Mouse (Mus musculus): ENCODE data around the gene Macrod2. TPM values are rescaled to one million over a fixed set of nuclear protein-coding genes. Genes with fewer than 3 reads are reported as not detected.

The Macrod2 gene
- polyA plus RNA-seq, 1 experiment from 2014 or later, result 31.1 TPM

DNA sequence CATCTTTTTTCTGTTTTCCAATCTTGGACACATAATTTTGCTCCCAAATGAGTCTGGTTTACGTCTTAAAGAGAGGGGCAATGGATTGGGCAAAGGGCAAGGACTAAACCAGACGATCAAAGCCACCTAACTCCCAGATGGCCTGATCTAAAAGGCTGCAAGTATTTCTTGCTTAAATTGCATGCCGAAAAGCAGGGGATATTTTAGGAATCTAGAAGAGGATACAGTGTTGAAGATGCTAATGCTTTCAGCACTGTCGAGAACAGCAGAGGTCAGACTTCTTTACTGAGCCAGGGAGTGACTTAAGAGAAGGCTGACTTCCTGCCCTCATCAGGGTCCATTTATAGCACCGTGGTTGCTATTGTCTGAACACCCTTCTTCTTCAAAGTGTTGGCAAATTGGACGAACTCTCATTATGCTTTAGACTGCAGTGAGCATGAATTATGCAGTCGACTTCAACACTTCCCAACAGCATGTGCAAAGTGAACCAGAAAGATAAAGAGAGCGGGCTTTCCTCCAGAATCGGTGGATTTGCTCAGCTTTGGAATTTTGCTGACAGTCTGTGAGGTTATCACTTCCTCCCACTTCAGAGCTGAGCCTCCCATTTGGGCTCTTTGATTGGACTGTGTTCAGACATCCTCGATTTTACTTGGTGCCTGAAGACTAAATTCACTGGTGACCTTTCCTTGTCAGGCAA lies 1481.2 kb downstream of the Macrod2 start:
- Histone ChIP-seq H3K27ac (ENCODE audit: low read depth) (no peak overlapping the region), H3K9me3 (ENCODE audit: low read depth, low read length) (no peaks in the 10 kb centered on the region), H3K4me1 (ENCODE audit: insufficient read depth) (0 out of 2 replicates have a peak, but pooled peaks cover 4% of the 10 kb centered on the region), H3K4me3 (ENCODE audit: low read depth, low read length) (no peak overlapping the region), H3K9ac (no peak overlapping the region), H3K36me3 (ENCODE audit: insufficient read depth) (no peaks in the 10 kb centered on the region), H3K4me2 (no peak overlapping the region), H3K27me3 (ENCODE audit: insufficient read depth, low read length) (no peaks in the 10 kb centered on the region)
- no peak for TF ChIP-seq CTCF (IDR thresholded peaks at IDR 0.05; ENCODE audit: low read depth)
- ATAC-seq (ENCODE audit: insufficient read depth) (peak; percentile 48; the same call in 1 of the 2 replicates), DNase-seq (peak; percentile 45)
- 35% methylated on average over 10 of the region's 10 CpGs for WGBS

DNA sequence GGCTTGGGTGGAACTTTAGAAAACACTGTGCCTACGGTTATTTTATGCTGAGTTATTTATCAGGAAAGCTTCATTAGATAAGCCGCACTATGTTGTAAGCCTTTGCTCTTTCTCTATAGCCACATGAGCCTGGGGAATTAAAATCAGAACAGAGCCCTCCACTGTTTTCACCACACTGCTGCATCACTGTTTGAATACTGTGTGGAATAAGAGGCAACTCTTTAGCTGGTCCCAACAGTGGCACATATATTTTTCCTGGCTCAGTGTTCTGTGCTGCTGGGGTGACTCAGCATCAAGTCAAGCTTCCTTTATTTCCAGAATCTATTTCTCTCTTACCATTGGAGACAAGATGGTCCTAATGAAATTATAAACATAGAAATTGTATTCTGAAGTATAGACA lies 1481.8 kb downstream of the Macrod2 start:
- Histone ChIP-seq H3K4me3 (ENCODE audit: low read depth, low read length) (no peak overlapping the region), H3K27ac (ENCODE audit: low read depth) (no peak overlapping the region), H3K27me3 (ENCODE audit: insufficient read depth, low read length) (no peaks in the 10 kb centered on the region), H3K4me1 (ENCODE audit: insufficient read depth) (0 out of 2 replicates have a peak, but pooled peaks cover 4% of the 10 kb centered on the region), H3K9ac (no peak overlapping the region), H3K4me2 (no peak overlapping the region), H3K36me3 (ENCODE audit: insufficient read depth) (no peaks in the 10 kb centered on the region), H3K9me3 (ENCODE audit: low read depth, low read length) (no peaks in the 10 kb centered on the region)
- no peak for TF ChIP-seq CTCF (IDR thresholded peaks at IDR 0.05; ENCODE audit: low read depth)
- ATAC-seq (ENCODE audit: insufficient read depth) (peak; percentile 38; the same call in 1 of the 2 replicates), DNase-seq (no peak)
- WGBS, result 73% methylated on average over 2 of the region's 2 CpGs

DNA sequence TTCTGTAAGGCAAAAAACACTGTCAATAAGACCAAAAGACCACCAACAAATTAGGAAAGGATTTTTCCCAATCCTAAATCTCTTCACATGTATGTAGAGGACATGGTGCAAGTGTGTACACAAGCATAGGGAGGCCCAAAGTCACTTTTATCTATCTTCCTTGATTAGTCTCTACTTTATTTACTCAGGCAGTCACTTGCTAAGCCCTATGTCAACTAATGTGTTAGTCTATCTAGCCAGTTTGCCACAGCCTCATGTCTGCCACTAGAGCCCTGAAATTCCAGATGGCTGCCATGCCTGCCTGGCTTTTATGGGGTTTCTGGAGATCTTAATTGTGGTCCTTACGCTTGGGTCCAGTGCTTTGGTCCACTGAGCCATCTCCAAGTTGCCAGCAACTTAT lies 1483.4 kb downstream of the Macrod2 start:
- H3K9me3 ChIP-seq (ENCODE audit: low read depth, low read length), result no peaks in the 10 kb centered on the region
- no peak for ATAC-seq (ENCODE audit: insufficient read depth)
- no peak overlapping the region for H3K4me3 ChIP-seq (ENCODE audit: low read depth, low read length)
- H3K4me1 ChIP-seq (ENCODE audit: insufficient read depth), result 0 out of 2 replicates have a peak, but pooled peaks cover 4% of the 10 kb centered on the region
- DNase-seq, result no peak
- no peak overlapping the region for H3K9ac ChIP-seq
- H3K4me2 ChIP-seq, result no peak overlapping the region
- no peak for TF ChIP-seq CTCF (IDR thresholded peaks at IDR 0.05; ENCODE audit: low read depth)
- no peak overlapping the region for H3K27ac ChIP-seq (ENCODE audit: low read depth)
- no peaks in the 10 kb centered on the region for H3K27me3 ChIP-seq (ENCODE audit: insufficient read depth, low read length)
- no peaks in the 10 kb centered on the region for H3K36me3 ChIP-seq (ENCODE audit: insufficient read depth)
- WGBS, result 82% methylated on average over 1 of the region's 1 CpGs

- Histone ChIP-seq H3K4me1 (ENCODE audit: insufficient read depth) (0 out of 2 replicates have a peak, but pooled peaks cover 4% of the 10 kb centered on the region), H3K9ac (no peak overlapping the region), H3K36me3 (ENCODE audit: insufficient read depth) (no peaks in the 10 kb centered on the region), H3K9me3 (ENCODE audit: low read depth, low read length) (no peaks in the 10 kb centered on the region), H3K4me2 (no peak overlapping the region), H3K27ac (ENCODE audit: low read depth) (no peak overlapping the region), H3K27me3 (ENCODE audit: insufficient read depth, low read length) (no peaks in the 10 kb centered on the region), H3K4me3 (ENCODE audit: low read depth, low read length) (no peak overlapping the region)
- ATAC-seq (ENCODE audit: insufficient read depth) (no peak), DNase-seq (peak; percentile 18)
- WGBS, result 39% methylated on average over 9 of the region's 9 CpGs
- no peak for TF ChIP-seq CTCF (IDR thresholded peaks at IDR 0.05; ENCODE audit: low read depth)
Measured at GRCm38 (mm10) chr2:141879711-141880110, 1484.6 kb downstream of the Macrod2 start.

DNA sequence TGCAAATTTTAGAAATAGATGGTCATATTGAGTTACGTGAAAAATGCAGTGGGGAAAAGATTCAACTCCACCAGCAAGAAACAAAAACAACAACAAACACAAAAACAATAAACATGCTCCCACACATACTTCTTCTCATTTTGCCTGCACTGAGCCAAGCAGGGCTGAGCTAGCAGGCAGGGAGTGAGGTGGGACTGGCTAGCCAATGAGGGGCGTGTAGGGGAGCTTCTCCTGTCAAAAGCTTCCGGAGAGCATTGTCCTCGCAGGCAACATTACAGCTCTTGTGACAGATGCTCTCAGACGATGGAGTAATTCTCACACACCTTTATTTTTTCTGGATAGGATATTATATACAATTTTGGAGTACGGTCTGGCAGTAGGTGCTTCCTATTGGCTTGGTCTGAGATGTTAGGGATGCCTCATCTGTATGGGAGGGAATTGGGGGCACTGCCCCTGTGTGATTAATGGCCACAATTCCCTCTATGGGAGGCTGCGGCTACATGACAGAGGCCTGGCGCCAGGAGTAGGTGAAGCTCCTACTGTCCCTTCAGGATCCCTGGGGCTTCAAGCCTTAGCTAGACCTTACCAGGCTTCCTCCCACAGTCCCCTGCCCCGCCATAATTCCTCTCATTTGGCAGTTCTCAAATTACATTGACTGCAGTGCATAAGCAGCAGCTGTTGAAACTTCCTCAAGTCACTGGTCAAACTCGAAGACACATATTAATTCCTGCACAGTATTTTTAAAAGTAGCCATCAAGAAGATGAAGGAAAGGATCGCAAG lies 1491.8 kb downstream of the Macrod2 start:
- ATAC-seq (ENCODE audit: insufficient read depth), result no peak
- no peak for TF ChIP-seq CTCF (IDR thresholded peaks at IDR 0.05; ENCODE audit: low read depth)
- DNase-seq, result peak; percentile 5

GRCm38 (mm10) chr2:141889497-141889896 lies 1494.4 kb downstream of the Macrod2 start:
- H3K9me3 ChIP-seq (ENCODE audit: low read depth, low read length), result no peaks in the 10 kb centered on the region
- no peak overlapping the region for H3K27ac ChIP-seq (ENCODE audit: low read depth)
- no peak for DNase-seq
- ATAC-seq (ENCODE audit: insufficient read depth), result no peak
- H3K27me3 ChIP-seq (ENCODE audit: insufficient read depth, low read length), result no peaks in the 10 kb centered on the region
- no peaks in the 10 kb centered on the region for H3K4me1 ChIP-seq (ENCODE audit: insufficient read depth)
- H3K9ac ChIP-seq, result no peak overlapping the region
- H3K4me2 ChIP-seq, result no peak overlapping the region
- H3K36me3 ChIP-seq (ENCODE audit: insufficient read depth), result no peaks in the 10 kb centered on the region
- WGBS, result 46% methylated on average over 2 of the region's 2 CpGs
- no peak for TF ChIP-seq CTCF (IDR thresholded peaks at IDR 0.05; ENCODE audit: low read depth)
- no peak overlapping the region for H3K4me3 ChIP-seq (ENCODE audit: low read depth, low read length)

More for the DNA sequence above, 1491.8 kb downstream of the Macrod2 start:
- no peak overlapping the region for H3K4me2 ChIP-seq
- H3K4me3 ChIP-seq (ENCODE audit: low read depth, low read length), result no peak overlapping the region
- 58% methylated on average over 11 of the region's 11 CpGs for WGBS
- no peaks in the 10 kb centered on the region for H3K27me3 ChIP-seq (ENCODE audit: insufficient read depth, low read length)
- H3K27ac ChIP-seq (ENCODE audit: low read depth), result no peak overlapping the region
- H3K9me3 ChIP-seq (ENCODE audit: low read depth, low read length), result no peaks in the 10 kb centered on the region
- H3K4me1 ChIP-seq (ENCODE audit: insufficient read depth), result no peaks in the 10 kb centered on the region
- no peaks in the 10 kb centered on the region for H3K36me3 ChIP-seq (ENCODE audit: insufficient read depth)
- no peak overlapping the region for H3K9ac ChIP-seq

GRCm38 (mm10) chr2:141897951-141898350 lies 1502.8 kb downstream of the Macrod2 start:
- no peak for DNase-seq
- Histone ChIP-seq H3K36me3 (ENCODE audit: insufficient read depth) (no peaks in the 10 kb centered on the region), H3K4me3 (ENCODE audit: low read depth, low read length) (no peak overlapping the region), H3K4me1 (ENCODE audit: insufficient read depth) (no peaks in the 10 kb centered on the region), H3K9me3 (ENCODE audit: low read depth, low read length) (no peaks in the 10 kb centered on the region), H3K27me3 (ENCODE audit: insufficient read depth, low read length) (no peaks in the 10 kb centered on the region), H3K27ac (ENCODE audit: low read depth) (no peak overlapping the region), H3K4me2 (no peak overlapping the region), H3K9ac (no peak overlapping the region)
- ATAC-seq (ENCODE audit: insufficient read depth), result no peak
- no peak for TF ChIP-seq CTCF (IDR thresholded peaks at IDR 0.05; ENCODE audit: low read depth)
